Mouse (Mus musculus): ENCODE measurements at regions not wholly inside any gene's neighbourhood (a gene's known extent, or its start where the extent isn't known, plus 50 kb on each side); places are given as distances from the start of the nearest gene placed in this dataset.

DNA sequence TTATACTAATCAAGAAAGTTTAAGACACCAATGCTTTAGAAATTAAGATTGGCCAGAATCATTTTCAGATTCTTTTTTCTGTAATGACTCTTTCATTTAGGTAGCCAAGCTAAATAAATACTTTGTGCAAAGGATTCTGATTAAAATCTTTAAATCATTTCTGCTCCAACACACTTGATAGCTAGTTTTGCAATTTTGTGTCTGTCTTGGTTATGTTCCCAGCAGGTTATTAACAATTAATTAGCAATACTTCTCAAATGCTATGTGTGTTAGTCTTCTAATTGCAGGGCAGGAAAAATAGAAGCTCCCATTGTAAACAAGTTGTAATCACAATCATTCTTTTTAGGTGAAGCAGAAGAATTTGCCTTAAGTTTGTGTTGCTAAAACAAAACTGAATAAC lies 2351.3 kb downstream of the Pcdh9 start:
- no peak for TF ChIP-seq BHLHE40 (IDR thresholded peaks at IDR 0.05; ENCODE audit: low read depth, low read length)
- no peak for TF ChIP-seq MEF2A (IDR thresholded peaks at IDR 0.05; ENCODE audit: borderline replicate concordance, low read depth, low read length)
- no peak for TF ChIP-seq CHD1 (IDR thresholded peaks at IDR 0.05; ENCODE audit: low read depth, low read length)
- no peak for TF ChIP-seq ZKSCAN1 (IDR thresholded peaks at IDR 0.05; ENCODE audit: borderline replicate concordance, low read depth, low read length)
- no peak for TF ChIP-seq MAZ (IDR thresholded peaks at IDR 0.05; ENCODE audit: low read depth, low read length)
- dilution Hi-C loops (cut with MboI; ENCODE audit: extremely low pct_ligation_motif_present, extremely low pct_unique_long_range_greater_than_20kb, low sequenced_read_pairs): no loop called here
- Histone ChIP-seq H3K36me3 (replicated peaks in 1 of 2; ENCODE audit: control insufficient read depth in 1 of 2, insufficient read depth in 1 of 2, low read length in 1 of 2) (no peaks in the 10 kb centered on the region), H3K4me2 (ENCODE audit: insufficient read depth, low read depth, poor library complexity, severe bottlenecking) (no peak overlapping the region), H3K4me3 (replicated peaks in 1 of 3; ENCODE audit: low read depth in 2 of 3, low read length in 2 of 3, poor library complexity in 1 of 3) (no peak overlapping the region), H3K9me3 (replicated peaks; ENCODE audit: low read length) (peaks cover 13% of the 10 kb centered on the region), H3K9ac (ENCODE audit: insufficient read depth, low read depth) (no peak overlapping the region), H3K27ac (ENCODE audit: insufficient read depth, low read depth) (no peak overlapping the region), H3K4me1 (ENCODE audit: control insufficient read depth in 1 of 2, insufficient read depth in 2 of 2) (no peaks in the 10 kb centered on the region), H3K79me2 (replicated peaks; ENCODE audit: control insufficient read depth, extremely low read depth, insufficient read depth, poor library complexity, severe bottlenecking) (no peaks in the 10 kb centered on the region), H3K27me3 (replicated peaks) (no peaks in the 10 kb centered on the region)
- in situ Hi-C loops (cut with MboI; ENCODE audit: low pct_ligation_motif_present, low pct_unique_long_range_greater_than_20kb, low sequenced_read_pairs): no loop called here
- DNase-seq (ENCODE audit: extremely low read depth): no peak

- no peaks in the 10 kb centered on the region for H3K79me2 ChIP-seq (replicated peaks; ENCODE audit: control insufficient read depth, extremely low read depth, insufficient read depth, poor library complexity, severe bottlenecking)
- H3K9ac ChIP-seq (ENCODE audit: insufficient read depth, low read depth): no peak overlapping the region
- no peak for DNase-seq (ENCODE audit: extremely low read depth)
- no peaks in the 10 kb centered on the region for H3K4me1 ChIP-seq (ENCODE audit: control insufficient read depth in 1 of 2, insufficient read depth in 2 of 2)
- no peaks in the 10 kb centered on the region for H3K36me3 ChIP-seq (replicated peaks in 1 of 2; ENCODE audit: control insufficient read depth in 1 of 2, insufficient read depth in 1 of 2, low read length in 1 of 2)
- peaks cover 11% of the 10 kb centered on the region for H3K9me3 ChIP-seq (replicated peaks; ENCODE audit: low read length)
- TF ChIP-seq CHD2 (IDR thresholded peaks at IDR 0.05; ENCODE audit: low read length) (no peak), HCFC1 (IDR thresholded peaks at IDR 0.05; ENCODE audit: low read depth, low read length) (no peak)
- in situ Hi-C loops (cut with MboI; ENCODE audit: low pct_ligation_motif_present, low pct_unique_long_range_greater_than_20kb, low sequenced_read_pairs): no loop called here
- H3K27me3 ChIP-seq (replicated peaks): no peaks in the 10 kb centered on the region
- H3K4me3 ChIP-seq (replicated peaks in 1 of 3; ENCODE audit: low read depth in 2 of 3, low read length in 2 of 3, poor library complexity in 1 of 3): no peak overlapping the region
- no peak overlapping the region for H3K27ac ChIP-seq (ENCODE audit: insufficient read depth, low read depth)
- H3K4me2 ChIP-seq (ENCODE audit: insufficient read depth, low read depth, poor library complexity, severe bottlenecking): no peak overlapping the region
- dilution Hi-C loops (cut with MboI; ENCODE audit: extremely low pct_ligation_motif_present, extremely low pct_unique_long_range_greater_than_20kb, low sequenced_read_pairs): no loop called here
These were observed 2355.5 kb downstream of the Pcdh9 start for GRCm38 (mm10) chr14:91534931-91535330.

GRCm38 (mm10) chr14:91498449-91498848 lies 2392.0 kb downstream of the Pcdh9 start:
- in situ Hi-C loops (cut with MboI; ENCODE audit: low pct_ligation_motif_present, low pct_unique_long_range_greater_than_20kb, low sequenced_read_pairs): no loop called here
- DNase-seq (ENCODE audit: extremely low read depth): no peak
- Histone ChIP-seq H3K4me3 (replicated peaks in 1 of 3; ENCODE audit: low read depth in 2 of 3, low read length in 2 of 3, poor library complexity in 1 of 3) (no peak overlapping the region), H3K4me1 (ENCODE audit: control insufficient read depth in 1 of 2, insufficient read depth in 2 of 2) (no peaks in the 10 kb centered on the region), H3K9ac (ENCODE audit: insufficient read depth, low read depth) (no peak overlapping the region), H3K9me3 (replicated peaks; ENCODE audit: low read length) (peaks cover 17% of the 10 kb centered on the region), H3K27me3 (replicated peaks) (no peaks in the 10 kb centered on the region), H3K79me2 (replicated peaks; ENCODE audit: control insufficient read depth, extremely low read depth, insufficient read depth, poor library complexity, severe bottlenecking) (no peaks in the 10 kb centered on the region), H3K27ac (ENCODE audit: insufficient read depth, low read depth) (no peak overlapping the region), H3K36me3 (replicated peaks in 1 of 2; ENCODE audit: control insufficient read depth in 1 of 2, insufficient read depth in 1 of 2, low read length in 1 of 2) (no peaks in the 10 kb centered on the region), H3K4me2 (ENCODE audit: insufficient read depth, low read depth, poor library complexity, severe bottlenecking) (no peak overlapping the region)
- TF ChIP-seq GABPA (IDR thresholded peaks at IDR 0.05; ENCODE audit: insufficient replicate concordance, low read depth, low read length) (no peak), POLR2A (IDR thresholded peaks at IDR 0.05; ENCODE audit: low read depth, low read length) (no peak), ZMIZ1 (IDR thresholded peaks at IDR 0.05; ENCODE audit: low read depth, low read length) (no peak), E2F4 (IDR thresholded peaks at IDR 0.05; ENCODE audit: insufficient replicate concordance, low read depth, low read length) (no peak), IRF4 (IDR thresholded peaks at IDR 0.05; ENCODE audit: low read depth, low read length) (no peak), PAX5 (IDR thresholded peaks at IDR 0.05; ENCODE audit: low read length) (no peak), MYC (IDR thresholded peaks at IDR 0.05; ENCODE audit: low read depth, low read length) (no peak), HCFC1 (IDR thresholded peaks at IDR 0.05; ENCODE audit: low read depth, low read length) (no peak), CHD2 (IDR thresholded peaks at IDR 0.05; ENCODE audit: low read length) (no peak), ELF1 (IDR thresholded peaks at IDR 0.05; ENCODE audit: low read depth, low read length) (no peak), POLR2AphosphoS2 (IDR thresholded peaks at IDR 0.05; ENCODE audit: low read depth, low read length) (no peak), RAD21 (IDR thresholded peaks at IDR 0.05; ENCODE audit: low read depth, low read length) (no peak), SMC3 (IDR thresholded peaks at IDR 0.05; ENCODE audit: low read depth, low read length) (no peak), SIN3A (IDR thresholded peaks at IDR 0.05; ENCODE audit: low read length) (no peak), JUN (IDR thresholded peaks at IDR 0.05; ENCODE audit: insufficient read depth, low read depth, low read length) (no peak), USF1 (IDR thresholded peaks at IDR 0.05; ENCODE audit: low read depth, low read length) (no peak), MAFK (IDR thresholded peaks at IDR 0.05; ENCODE audit: insufficient replicate concordance, low read length) (no peak), KAT2A (IDR thresholded peaks at IDR 0.05; ENCODE audit: insufficient replicate concordance, low read length) (no peak), MAZ (IDR thresholded peaks at IDR 0.05; ENCODE audit: low read depth, low read length) (no peak), ETS1 (conservative IDR thresholded peaks at IDR 0.05; ENCODE audit: low read depth, low read length) (no peak)
- dilution Hi-C loops (cut with MboI; ENCODE audit: extremely low pct_ligation_motif_present, extremely low pct_unique_long_range_greater_than_20kb, low sequenced_read_pairs): no loop called here
